ENCODE assay signal across 16 mouse cellular contexts in genomic region chr6:8397252-8397651, GRCm38 (mm10).
"Had no signal": no experiment of that assay in that cellular context is flagged by ENCODE, and none has a peak within 500 bp of the region (broad histone marks: within the 10 kb centered on the region; RNA-seq: fewer than 3 reads in every experiment).

No protein-coding gene starts in this region.

- H3K4me3 ChIP-seq: limb, embryonic 15.5 days; liver, embryonic 12.5 days; midbrain, embryonic 12.5 days had no signal

- DNase-seq: kidney, adult 9 months; kidney, postnatal 36 days; layer of hippocampus, adult 9-11 months; layer of hippocampus, postnatal 36 days; lung, embryonic 14.5 days; lung, postnatal 10 days; lung, postnatal 4 days; retina, postnatal 1 day; right cerebral cortex, postnatal 4 days; spleen, adult 18-20 months; thymus, adult 18-20 months; thymus, postnatal 14 days had no signal

- H3K4me1 ChIP-seq: limb, embryonic 15.5 days had no signal

- H3K27me3 ChIP-seq: limb, embryonic 15.5 days; liver, embryonic 12.5 days; midbrain, embryonic 12.5 days had no signal

- ATAC-seq: liver, embryonic 12.5 days had no signal

- H3K9me3 ChIP-seq: limb, embryonic 15.5 days; liver, embryonic 12.5 days; midbrain, embryonic 12.5 days had no signal

- H3K4me2 ChIP-seq: limb, embryonic 15.5 days; liver, embryonic 12.5 days; lung, embryonic 14.5 days; midbrain, embryonic 12.5 days had no signal

- H3K36me3 ChIP-seq: limb, embryonic 15.5 days; liver, embryonic 12.5 days; midbrain, embryonic 12.5 days had no signal

- H3K9ac ChIP-seq: limb, embryonic 15.5 days; liver, embryonic 12.5 days; lung, embryonic 14.5 days; midbrain, embryonic 12.5 days had no signal

- H3K27ac ChIP-seq: kidney, postnatal 0 days; limb, embryonic 15.5 days; liver, embryonic 12.5 days; midbrain, embryonic 12.5 days had no signal
